Mouse (Mus musculus) myocyte (in vitro differentiated cells): ENCODE results near the gene 4930412O13Rik. TPM values are rescaled to one million over a fixed set of nuclear protein-coding genes. Genes with fewer than 3 reads are reported as not detected.

Experiments
- H3K27me3 ChIP-seq: one replicate; pipeline ENCODE4 v1.6.1; 2011; ENCODE audit not compliant: control insufficient read depth, insufficient read depth, insufficient read length
- H3K36me3 ChIP-seq: one replicate; pipeline ENCODE4 v1.6.1; 2011; ENCODE audit not compliant: control insufficient read depth, insufficient read depth
- H3K4me2 ChIP-seq: one replicate; pipeline ENCODE4 v1.6.1; 2011; ENCODE audit warnings: low read depth, control low read depth
- H3K4me3 ChIP-seq: one replicate; pipeline ENCODE4 v1.5.1; 2011; ENCODE audit warnings: mild to moderate bottlenecking, control low read depth, moderate library complexity
- H3K79me2 ChIP-seq: one replicate; pipeline ENCODE4 v1.6.1; 2011; ENCODE audit not compliant: control insufficient read depth, insufficient read depth
- H3ac ChIP-seq: one replicate; pipeline ENCODE4 v1.6.1; 2011; ENCODE audit not compliant: control insufficient read depth, insufficient read length
- CEBPB ChIP-seq: IDR thresholded peaks from 2 replicates; pipeline ENCODE4 v1.6.1; 2011; ENCODE audit warnings: mild to moderate bottlenecking, moderate library complexity; ENCODE audit not compliant: poor library complexity, insufficient read depth, severe bottlenecking
- E2F4 ChIP-seq: IDR thresholded peaks from one replicate; pipeline ENCODE4 v1.6.1; 2011; ENCODE audit warnings: mild to moderate bottlenecking, control low read depth, moderate library complexity; ENCODE audit not compliant: insufficient read depth
- MAX ChIP-seq: IDR thresholded peaks from one replicate; pipeline ENCODE4 v1.6.1; 2011; ENCODE audit warnings: low read depth, mild to moderate bottlenecking, control low read depth
- MYOD1 ChIP-seq, 3 experiments: IDR thresholded peaks; one replicate each; pipeline ENCODE4 v1.6.1; 2011; ENCODE audit warnings: control low read depth in 2 of 3, low read depth in 2 of 3, mild to moderate bottlenecking in 2 of 3, moderate library complexity in 1 of 3; ENCODE audit not compliant: insufficient read length in 2 of 3, control insufficient read depth in 1 of 3
- MYOG ChIP-seq, 3 experiments: IDR thresholded peaks; one replicate each; pipeline ENCODE4 v1.6.1; 2011; ENCODE audit warnings: control low read depth in 2 of 3, low read depth in 2 of 3, mild to moderate bottlenecking in 2 of 3; ENCODE audit not compliant: insufficient read length in 2 of 3, control insufficient read depth in 1 of 3, insufficient read depth in 1 of 3
- POLR2A ChIP-seq: IDR thresholded peaks from one replicate; pipeline ENCODE4 v1.6.1; 2011; ENCODE audit warnings: low read depth, mild to moderate bottlenecking, control low read depth, moderate library complexity; ENCODE audit not compliant: insufficient read length
- POLR2AphosphoS2 ChIP-seq: IDR thresholded peaks from one replicate; pipeline ENCODE4 v1.6.1; 2011; ENCODE audit warnings: low read depth, control low read depth; ENCODE audit not compliant: insufficient read length
- REST ChIP-seq: IDR thresholded peaks from one replicate; pipeline ENCODE4 v1.6.1; 2011; ENCODE audit warnings: mild to moderate bottlenecking, control low read depth, moderate library complexity; ENCODE audit not compliant: insufficient read depth, insufficient read length
- SRF ChIP-seq: IDR thresholded peaks from one replicate; pipeline ENCODE4 v1.6.1; 2011; ENCODE audit warnings: low read depth; ENCODE audit not compliant: control insufficient read depth, insufficient read length
- TCF12 ChIP-seq: IDR thresholded peaks from one replicate; pipeline ENCODE4 v1.6.1; 2011; ENCODE audit warnings: mild to moderate bottlenecking, control low read depth; ENCODE audit not compliant: poor library complexity, insufficient read depth, severe bottlenecking
- TCF3 ChIP-seq: IDR thresholded peaks from one replicate; pipeline ENCODE4 v1.6.1; 2011; ENCODE audit warnings: low read depth, control low read depth; ENCODE audit not compliant: insufficient read length
- USF1 ChIP-seq: IDR thresholded peaks from one replicate; pipeline ENCODE4 v1.6.1; 2011; ENCODE audit warnings: low read depth, mild to moderate bottlenecking, control low read depth, moderate library complexity
- polyA plus RNA-seq: library from polyadenylated mRNA; unstranded; fragments of >200 nt; fragmentation: generic; extraction: Trizol; gene quantifications from one replicate; pipeline ENCODE4 v1.2.1, GENCODE M21; 2012; ENCODE audit warnings: missing spikeins

Gene 4930412O13Rik
- polyA plus RNA-seq, 1 experiment = not detected

- Histone ChIP-seq H3K4me2 (peak within 1 kb of the TSS; percentile 24), H3K27me3 (no peaks in the 10 kb centered on the region), H3K79me2 (no peaks in the 10 kb centered on the region), H3ac (no peak within 1 kb of the TSS), H3K4me3 (no peak within 1 kb of the TSS), H3K36me3 (no peaks in the 10 kb centered on the region)
- TF ChIP-seq MAX (no peak), E2F4 (no peak), TCF3 (no peak), MYOG (IDR thresholded peaks at IDR 0.05; ENCODE audit: control insufficient read depth in 1 of 3, insufficient read depth in 1 of 3, insufficient read length in 2 of 3, low read depth in 2 of 3) (no peak), USF1 (no peak), POLR2A (no peak), MYOD1 (IDR thresholded peaks at IDR 0.05; ENCODE audit: control insufficient read depth in 1 of 3, insufficient read length in 2 of 3, low read depth in 2 of 3) (no peak), CEBPB (no peak), TCF12 (no peak), POLR2AphosphoS2 (no peak), SRF (no peak), REST (no peak)
Measured at GRCm38 (mm10) chr2:9889651-9890183, 8.7 kb downstream of the 4930412O13Rik start, which contains the start of gene Gata3. Gene Gata3, minus strand, starts transcription at chr2:9890034.

- Histone ChIP-seq H3K4me2 (no peak overlapping the region), H3K36me3 (no peaks in the 10 kb centered on the region), H3ac (no peak overlapping the region), H3K4me3 (no peak overlapping the region), H3K27me3 (no peaks in the 10 kb centered on the region), H3K79me2 (no peaks in the 10 kb centered on the region)
- TF ChIP-seq POLR2AphosphoS2 (no peak), USF1 (no peak), TCF12 (no peak), MYOD1 (IDR thresholded peaks at IDR 0.05; ENCODE audit: control insufficient read depth in 1 of 3, insufficient read length in 2 of 3, low read depth in 2 of 3) (no peak), MAX (no peak)
Measured at GRCm38 (mm10) chr2:9890251-9890650, 9.2 kb downstream of the 4930412O13Rik start.

GRCm38 (mm10) chr2:9890906-9891305 lies 9.9 kb downstream of the 4930412O13Rik start:
- no peaks in the 10 kb centered on the region for H3K27me3 ChIP-seq
- H3K36me3 ChIP-seq = no peaks in the 10 kb centered on the region
- no peak for TF ChIP-seq TCF12
- TF ChIP-seq POLR2A = no peak
- no peak for TF ChIP-seq POLR2AphosphoS2
- TF ChIP-seq REST = no peak
- no peak for TF ChIP-seq E2F4
- TF ChIP-seq TCF3 = no peak
- H3K79me2 ChIP-seq = no peaks in the 10 kb centered on the region
- H3K4me2 ChIP-seq = no peak overlapping the region
- no peak overlapping the region for H3ac ChIP-seq
- no peak overlapping the region for H3K4me3 ChIP-seq

GRCm38 (mm10) chr2:9892541-9892940 lies 11.5 kb downstream of the 4930412O13Rik start:
- TF ChIP-seq E2F4 (no peak), POLR2AphosphoS2 (no peak), POLR2A (no peak), REST (no peak), MYOD1 (IDR thresholded peaks at IDR 0.05; ENCODE audit: control insufficient read depth in 1 of 3, insufficient read length in 2 of 3, low read depth in 2 of 3) (no peak), USF1 (no peak), SRF (no peak), TCF12 (no peak), TCF3 (no peak)
- no peaks in the 10 kb centered on the region for H3K27me3 ChIP-seq
- H3K79me2 ChIP-seq = no peaks in the 10 kb centered on the region
- no peak overlapping the region for H3K4me2 ChIP-seq
- H3K4me3 ChIP-seq = no peak overlapping the region
- H3K36me3 ChIP-seq = no peaks in the 10 kb centered on the region
- H3ac ChIP-seq = no peak overlapping the region

DNA sequence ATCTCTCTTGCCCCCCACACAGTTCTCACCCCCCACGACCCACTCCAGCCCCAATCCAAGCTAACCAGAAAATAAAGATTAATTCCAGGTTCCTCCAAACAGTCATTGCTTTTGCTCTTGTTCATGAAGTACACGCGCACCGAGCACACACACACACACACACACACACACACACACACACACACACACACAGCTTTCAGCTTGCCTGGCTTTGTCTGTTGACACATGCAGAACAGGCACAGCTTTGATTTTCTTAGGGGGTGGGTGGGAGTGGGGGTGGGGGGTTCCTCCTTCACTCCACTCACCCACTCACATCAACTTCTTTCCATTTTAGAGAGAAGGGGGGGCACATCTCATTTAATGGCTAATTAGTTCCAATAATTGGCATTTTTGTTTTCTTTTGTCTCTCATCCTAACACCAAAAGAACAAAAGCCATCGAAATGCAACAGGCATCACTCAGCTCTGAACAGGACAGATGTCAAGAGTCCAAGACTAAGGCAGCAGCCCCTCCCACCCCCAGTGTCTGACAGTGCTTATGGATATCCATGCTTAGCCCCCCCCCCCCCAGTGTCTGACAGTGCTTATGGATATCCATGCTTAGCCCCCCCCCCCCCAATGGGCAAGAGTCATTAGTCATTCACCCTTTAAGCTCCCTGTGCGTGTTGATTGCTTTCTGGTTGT lies 12.4 kb downstream of the 4930412O13Rik start:
- TF ChIP-seq CEBPB (no peak), POLR2AphosphoS2 (no peak), TCF12 (no peak), E2F4 (no peak), MYOD1 (IDR thresholded peaks at IDR 0.05; ENCODE audit: control insufficient read depth in 1 of 3, insufficient read length in 2 of 3, low read depth in 2 of 3) (no peak), POLR2A (no peak), REST (no peak), USF1 (no peak), SRF (no peak), MAX (no peak), MYOG (IDR thresholded peaks at IDR 0.05; ENCODE audit: control insufficient read depth in 1 of 3, insufficient read depth in 1 of 3, insufficient read length in 2 of 3, low read depth in 2 of 3) (no peak), TCF3 (no peak)
- Histone ChIP-seq H3K36me3 (no peaks in the 10 kb centered on the region), H3ac (no peak overlapping the region), H3K27me3 (no peaks in the 10 kb centered on the region), H3K4me3 (no peak overlapping the region), H3K4me2 (no peak overlapping the region), H3K79me2 (no peaks in the 10 kb centered on the region)
